Mouse (Mus musculus): ENCODE results near the gene Ap3m1.

The Ap3m1 gene

DNA sequence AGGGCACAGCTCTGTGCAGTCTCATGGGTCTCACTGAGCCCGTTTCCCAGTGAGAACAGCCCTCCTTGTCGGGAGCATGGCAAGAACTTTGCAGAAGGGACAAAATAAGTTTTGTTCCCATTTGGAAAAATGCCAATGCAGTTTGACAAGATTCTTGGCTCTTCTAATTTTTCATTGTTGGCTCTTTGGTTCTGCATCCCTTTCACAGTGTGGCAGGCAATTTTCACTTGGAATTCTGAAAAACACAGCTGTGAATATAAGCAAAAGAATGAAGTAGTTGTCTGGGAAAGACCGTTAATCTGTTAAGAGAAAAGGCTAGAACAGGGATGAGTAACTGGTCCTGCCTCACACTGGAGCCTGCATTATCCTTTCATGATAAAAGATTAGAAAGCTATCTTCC, 54.8 kb downstream of the Ap3m1 start:
- no peak for DNase-seq

DNA sequence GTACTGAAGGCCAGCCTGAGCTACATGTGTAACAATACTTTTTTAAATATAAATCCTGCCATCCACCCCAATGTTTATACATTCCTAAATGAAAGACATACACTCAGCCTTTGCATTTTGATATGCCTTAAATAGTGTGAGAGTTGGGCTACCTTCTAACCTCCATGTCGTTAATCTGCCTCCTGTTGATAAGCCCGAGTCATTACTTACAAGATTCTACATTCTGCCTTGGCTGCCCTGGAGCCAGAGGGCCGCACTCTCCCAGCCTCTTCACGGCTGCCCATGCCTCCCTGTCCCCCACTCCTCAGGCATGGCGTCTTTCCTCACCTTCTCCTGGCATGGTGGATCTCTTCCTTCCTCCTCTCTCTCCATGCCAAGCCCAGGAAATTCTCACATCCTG, 55.9 kb downstream of the Ap3m1 start:
- no peak for DNase-seq

DNA sequence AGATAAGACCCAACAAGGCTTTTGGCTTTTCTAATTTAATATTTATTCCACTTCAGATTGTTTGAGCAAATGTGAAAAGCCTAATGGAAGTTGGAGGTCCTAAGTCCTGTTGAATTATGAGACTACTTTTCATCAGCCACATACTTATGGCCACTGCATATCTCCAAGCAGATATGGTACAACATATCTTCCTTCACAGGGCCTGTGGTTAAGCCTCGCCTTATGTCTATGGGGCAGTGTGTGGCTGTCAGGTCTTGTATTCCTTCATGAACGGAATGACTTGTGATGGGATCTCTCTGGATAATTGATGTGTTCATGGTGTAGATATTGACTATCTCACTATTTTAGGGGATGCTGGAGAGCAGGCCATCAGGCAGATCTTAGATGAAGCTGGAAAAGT, 56.8 kb downstream of the Ap3m1 start:
- no peak for DNase-seq

DNA sequence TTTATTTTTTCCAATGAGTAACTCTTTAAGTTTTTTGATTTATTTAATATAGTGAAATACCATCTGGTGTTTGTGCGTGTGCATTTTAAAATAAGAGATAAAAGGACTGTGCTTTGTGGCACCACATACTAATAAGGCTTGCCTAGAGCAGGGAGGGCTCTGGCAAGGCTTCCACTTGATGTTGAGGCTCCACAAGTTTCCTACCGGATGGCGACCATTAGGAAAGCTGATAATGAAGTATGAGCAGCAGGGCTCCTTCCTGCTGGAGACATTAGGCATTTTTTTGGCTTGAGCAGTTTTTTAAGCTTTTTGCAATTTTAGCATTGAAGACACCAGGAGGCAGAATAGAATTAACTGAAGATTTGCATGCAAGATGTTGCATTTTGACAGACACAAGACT, 57.8 kb downstream of the Ap3m1 start:
- DNase-seq = no peak

DNA sequence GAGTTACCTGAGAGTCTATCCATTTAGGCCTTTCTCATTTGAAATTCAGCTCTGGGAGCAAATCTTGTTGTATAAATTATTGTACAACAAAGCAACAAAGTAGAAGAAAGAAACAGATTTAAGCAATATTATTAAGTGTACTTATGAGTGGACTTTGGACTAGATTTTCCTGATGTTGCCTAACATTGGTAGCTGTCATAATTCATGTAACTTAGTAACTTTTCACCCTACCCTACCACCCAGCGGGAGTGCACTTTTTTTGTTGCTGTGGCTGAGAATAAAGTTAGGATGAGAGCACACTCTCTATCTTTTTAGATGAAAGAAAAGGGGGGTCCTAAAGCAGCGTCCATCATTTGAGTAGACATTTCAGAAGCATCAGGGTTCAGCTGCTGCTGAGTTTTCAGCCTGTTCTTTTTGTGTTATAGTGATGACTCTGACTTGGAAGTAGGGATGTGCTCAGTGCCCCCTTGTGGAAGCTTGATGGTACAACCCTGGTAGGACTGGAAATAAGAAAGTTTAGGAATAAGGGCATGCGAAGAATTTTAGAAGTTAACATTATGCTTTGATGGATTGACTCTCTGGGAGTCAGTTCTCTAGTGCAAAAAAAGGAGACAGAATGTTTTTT, 59.1 kb downstream of the Ap3m1 start:
- peak; percentile 66 for DNase-seq

DNA sequence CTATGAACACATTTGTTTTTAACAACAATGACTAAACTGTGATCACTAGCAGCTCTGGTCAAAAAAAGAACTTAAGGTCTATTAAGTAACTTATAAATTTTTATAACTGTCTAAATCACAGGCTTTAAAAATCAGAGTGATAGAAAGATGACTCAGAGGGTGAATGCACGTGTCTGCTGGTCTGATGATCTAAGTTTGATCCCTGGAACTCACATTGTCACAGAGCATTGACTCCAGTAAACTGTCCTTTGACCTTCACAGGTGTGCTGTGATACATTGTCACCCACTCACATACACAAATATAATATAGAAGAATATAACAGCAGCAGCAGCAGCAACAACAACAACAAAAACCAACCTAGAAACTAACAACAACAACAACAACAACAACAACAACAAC, 60.8 kb downstream of the Ap3m1 start:
- DNase-seq = no peak

DNA sequence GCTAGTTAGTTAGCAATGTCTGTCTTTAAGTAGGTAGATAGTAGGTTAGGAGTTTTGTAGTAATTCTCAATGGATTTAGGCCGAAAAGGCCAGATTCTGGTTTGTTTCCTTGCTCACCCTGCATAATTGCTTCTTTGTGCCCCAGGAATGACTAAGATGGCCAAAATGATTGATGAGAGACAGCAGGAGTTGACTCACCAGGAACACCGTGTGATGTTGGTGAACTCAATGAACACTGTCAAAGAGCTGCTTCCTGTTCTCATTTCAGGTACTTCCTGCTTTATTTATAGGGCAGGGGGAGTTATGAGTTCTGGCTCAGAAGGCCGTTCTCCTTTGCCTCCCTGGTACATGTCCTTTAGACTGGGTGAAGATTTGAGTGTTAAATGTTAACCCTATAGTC, 66.8 kb downstream of the Ap3m1 start:
- DNase-seq = peak; percentile 10

DNA sequence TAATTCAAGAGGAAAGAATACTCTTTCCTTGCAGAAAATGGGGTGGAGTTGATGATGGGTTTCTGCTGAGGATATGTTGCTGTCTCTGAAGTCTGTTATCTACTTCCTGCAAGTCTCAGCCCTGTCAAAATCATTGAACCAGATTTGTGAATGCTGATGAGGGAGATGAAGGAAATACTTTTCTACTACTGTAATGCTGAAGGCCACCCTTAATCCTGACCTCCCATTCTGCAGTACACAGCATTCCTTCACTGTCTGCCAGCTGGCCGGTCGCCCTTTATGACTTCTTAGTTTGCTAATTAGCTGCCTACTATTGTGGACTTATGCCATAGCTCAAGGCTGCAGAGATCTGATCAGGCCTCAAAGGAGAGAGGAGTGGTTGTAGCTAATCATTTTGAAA, 68.5 kb downstream of the Ap3m1 start:
- no peak for DNase-seq
